Mouse (Mus musculus): Measurements from ENCODE around the gene Fcgrt.
A peak's percentile ranks its signal among the peaks of the same experiment; 100 is the strongest.

GRCm38 (mm10) chr7:45068000-45068318 lies 35.7 kb downstream of the Fcgrt start:
- 0 out of 2 replicates have a peak, but pooled peaks have one; percentile 15 for TF ChIP-seq CTCF (IDR thresholded peaks at IDR 0.05; ENCODE audit: insufficient read depth, low read depth, low read length)
- no peak for TF ChIP-seq POLR2A (IDR thresholded peaks at IDR 0.05; ENCODE audit: insufficient read depth, low read depth, low read length)
